Mouse (Mus musculus) spleen, postnatal 4 days (tissue): ENCODE results near the gene Dnah10.
A peak's percentile ranks its signal among the peaks of the same experiment; 100 is the strongest.
"Not testable (repeated sequence)": the region's sequence is repeated elsewhere in the genome, so short reads cannot be mapped to it uniquely, and the experiment has no call there.

Experiments
- DNase-seq, 2 experiments: peaks; one replicate each; pipeline ENCODE4 v3.0.0; 2022; ENCODE audit warnings: low spot score in 2 of 2

Gene Dnah10

DNA sequence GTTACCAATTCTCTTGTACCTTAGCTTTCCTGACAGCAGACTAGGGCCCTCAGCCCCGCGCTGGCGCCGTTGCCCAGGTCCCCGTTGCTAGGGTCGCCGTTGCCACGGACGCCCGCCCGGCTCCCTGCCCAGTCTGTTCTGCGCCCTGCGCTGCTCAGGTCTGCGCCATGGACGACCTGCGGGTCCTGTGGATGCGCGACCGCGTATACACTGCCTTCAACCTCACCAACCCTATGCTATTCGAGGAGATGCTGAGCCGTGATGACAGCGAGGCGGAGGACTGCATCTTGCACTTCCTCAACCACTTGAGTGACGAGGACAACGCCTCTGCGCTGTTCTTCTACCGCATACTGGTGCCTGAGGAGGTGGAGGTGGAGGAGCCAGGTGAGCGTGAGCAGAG is at the start of gene Dnah10:
TSS of gene Dnah10 (plus strand) at position 89 of the 400 bp plus-strand sequence.
- DNase-seq: no peak

DNA sequence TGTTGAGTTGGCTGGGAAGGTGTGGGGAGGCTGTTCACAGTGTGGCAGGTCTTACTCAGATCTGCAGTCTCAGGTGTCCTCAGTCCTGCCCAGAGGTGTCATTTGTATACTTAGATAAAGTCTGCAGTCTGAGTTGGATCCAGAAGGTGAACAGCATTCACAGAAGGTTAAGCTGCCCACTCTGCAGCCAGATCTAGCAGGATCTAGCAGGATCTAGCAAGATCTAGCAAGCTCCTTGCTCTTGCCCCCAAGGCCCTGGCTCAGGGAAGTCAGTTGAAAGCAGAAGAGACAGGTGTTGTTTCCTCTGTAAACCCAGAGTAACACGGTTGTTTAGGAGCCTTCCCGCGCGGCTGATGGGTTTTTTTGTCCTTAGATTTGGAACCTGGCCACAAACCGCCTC is 11.1 kb upstream of the Dnah10 start:
- no peak for DNase-seq

GRCm38 (mm10) chr5:124715135-124715534 is 9.8 kb upstream of the Dnah10 start:
- DNase-seq: no peak

- DNase-seq: no peak
These were observed 6.9 kb upstream of the Dnah10 start for GRCm38 (mm10) chr5:124717969-124718368.

GRCm38 (mm10) chr5:124718396-124718795 is 6.5 kb upstream of the Dnah10 start:
- no peak for DNase-seq

DNA sequence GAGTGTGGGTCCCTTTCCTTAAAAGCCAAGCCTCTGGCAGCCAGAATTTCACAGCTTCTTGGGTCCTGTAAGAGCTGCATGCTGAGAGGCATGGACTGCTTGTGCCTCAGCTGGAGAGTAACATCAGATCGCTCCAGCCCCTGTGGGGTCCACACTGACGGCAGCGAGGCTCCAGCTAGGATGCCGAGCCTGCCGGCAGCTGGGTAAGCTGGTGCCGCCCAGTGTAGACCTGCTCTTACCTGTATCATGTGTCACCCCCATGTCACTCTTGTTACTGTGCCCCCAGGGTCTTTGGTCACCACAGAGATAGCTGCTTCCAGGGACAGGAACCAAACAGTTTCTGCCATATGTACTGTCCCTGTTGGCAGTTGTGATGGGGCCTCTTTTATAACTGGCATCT is 1.8 kb upstream of the Dnah10 start:
- DNase-seq: no peak

DNA sequence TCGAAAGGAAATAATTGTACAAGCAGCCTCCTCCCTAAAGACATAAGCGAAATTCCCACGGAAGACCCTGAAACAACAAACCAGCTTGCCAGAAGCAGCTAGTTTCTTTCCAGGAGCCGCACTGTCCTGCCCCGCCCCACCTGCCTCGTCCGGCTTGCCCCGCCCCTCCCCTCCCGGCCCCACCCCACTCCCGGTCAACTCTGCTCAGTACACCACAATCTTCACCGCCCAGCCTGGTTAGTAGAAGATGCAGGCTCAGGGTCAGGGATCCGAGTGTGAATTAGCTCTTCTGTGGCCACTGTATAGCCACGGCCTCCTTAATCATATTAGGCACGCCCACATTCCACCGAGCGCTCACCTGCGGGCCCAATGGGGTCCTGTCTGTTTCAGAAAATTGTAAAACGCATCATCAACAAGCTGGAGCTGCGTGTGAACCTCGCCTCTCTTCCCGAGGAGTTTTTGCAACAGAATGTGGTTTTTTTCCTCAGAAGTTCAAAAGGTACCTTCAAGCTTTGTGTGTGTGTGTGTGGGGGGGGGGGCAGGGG is 4.8 kb downstream of the Dnah10 start:
- DNase-seq: no peak

DNA sequence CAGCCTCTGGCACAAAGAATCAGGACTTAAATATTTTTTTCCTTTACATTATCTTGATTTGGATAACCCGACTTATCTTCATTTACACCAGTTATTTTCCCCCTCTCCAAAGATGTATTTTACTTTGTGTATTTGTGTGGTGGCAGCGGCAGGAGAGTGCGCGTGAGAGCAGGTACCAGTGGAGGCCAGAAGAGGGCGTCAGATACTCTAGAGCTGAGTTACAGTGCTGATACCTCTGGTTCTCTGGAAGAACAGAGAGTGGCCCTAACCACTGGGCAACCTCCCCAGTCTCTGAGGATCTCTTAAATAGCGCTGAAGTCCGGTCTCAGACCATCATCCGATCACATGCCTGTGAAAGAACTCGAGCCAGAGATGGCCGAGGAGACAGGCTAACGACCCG is 9.1 kb downstream of the Dnah10 start:
- DNase-seq: no peak

- no peak for DNase-seq
These were observed 17.2 kb downstream of the Dnah10 start for GRCm38 (mm10) chr5:124741898-124742599.

DNA sequence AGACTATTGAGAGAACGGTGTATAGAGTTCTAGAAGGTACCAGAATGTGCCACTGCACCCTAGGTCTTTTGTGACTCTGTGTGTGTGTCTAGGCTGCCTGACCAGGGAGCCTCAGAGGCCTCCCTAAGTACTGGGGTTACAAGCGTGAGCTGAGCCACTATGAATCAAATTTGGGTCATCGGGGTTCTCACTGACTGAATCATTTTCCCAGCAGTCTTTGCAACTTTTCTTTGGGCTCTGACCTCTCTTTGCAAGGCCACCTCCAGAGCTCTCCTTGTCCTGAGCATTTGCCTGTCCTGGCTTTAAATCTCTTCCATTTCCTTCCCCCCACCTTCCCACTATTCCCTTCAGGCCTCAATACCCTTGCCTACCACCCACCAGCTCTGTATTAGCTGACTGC is 19.0 kb downstream of the Dnah10 start:
- DNase-seq: no peak

DNA sequence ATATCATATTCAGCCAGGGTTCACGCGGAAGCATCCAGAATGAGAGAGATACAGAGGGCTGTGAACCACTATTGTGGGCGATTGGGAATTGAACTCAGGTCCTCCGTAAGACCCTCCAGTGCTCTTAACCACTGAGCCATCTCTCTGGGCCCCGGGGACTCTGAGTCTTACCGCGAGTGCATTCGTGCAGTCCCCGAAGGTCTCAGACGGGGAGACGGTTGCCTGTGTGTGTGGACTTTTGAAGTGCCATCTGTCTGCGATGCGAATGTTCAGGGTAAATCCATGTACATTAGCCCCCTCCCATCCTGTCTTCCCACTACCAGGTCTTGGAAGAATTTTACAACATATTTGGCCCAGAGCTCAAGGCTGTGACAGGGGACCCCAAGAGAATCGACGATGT is 21.3 kb downstream of the Dnah10 start:
- DNase-seq: no peak

DNA sequence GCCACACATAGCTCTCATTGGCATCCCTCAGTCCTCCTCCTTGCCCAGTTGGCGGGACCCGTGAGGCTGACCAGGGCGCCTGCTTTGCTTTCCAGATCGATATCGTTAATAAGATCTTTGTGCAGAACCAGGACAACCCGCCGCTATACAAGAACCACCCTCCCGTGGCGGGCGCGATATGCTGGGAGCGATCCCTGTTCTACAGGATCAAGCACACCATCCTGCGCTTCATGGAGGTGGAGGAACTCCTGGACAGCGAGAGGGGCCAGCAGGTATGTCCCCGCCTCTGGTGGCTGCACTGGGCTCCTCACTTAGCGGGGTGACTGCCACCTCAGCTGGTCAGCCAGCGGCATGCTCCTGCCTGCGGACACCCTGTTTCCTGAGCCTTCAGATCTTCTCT is 23.4 kb downstream of the Dnah10 start:
- DNase-seq: no peak

GRCm38 (mm10) chr5:124751656-124752055 is 26.8 kb downstream of the Dnah10 start:
- no peak for DNase-seq

- DNase-seq: no peak
These were observed 36.1 kb downstream of the Dnah10 start for GRCm38 (mm10) chr5:124761011-124761410.

DNA sequence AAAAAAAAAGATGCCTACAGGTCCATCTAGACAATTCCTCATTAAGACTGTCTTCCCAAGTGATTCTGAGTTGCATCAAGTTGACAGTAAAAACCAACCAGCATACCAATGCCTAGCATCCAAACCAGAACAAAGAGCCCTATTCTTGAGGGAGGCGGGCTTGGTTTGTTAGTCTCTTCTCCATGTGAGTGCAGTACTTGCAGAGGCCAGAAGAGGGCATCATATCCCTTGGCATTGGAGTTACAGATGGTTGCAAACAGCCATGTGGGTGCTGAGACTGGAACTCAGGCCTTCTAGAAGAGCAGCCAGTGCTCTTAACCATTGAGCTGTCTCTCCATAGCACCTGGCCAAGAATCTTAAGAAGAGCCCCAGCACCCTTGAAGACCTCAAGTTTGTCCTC is 36.9 kb downstream of the Dnah10 start:
- DNase-seq: no peak

DNA sequence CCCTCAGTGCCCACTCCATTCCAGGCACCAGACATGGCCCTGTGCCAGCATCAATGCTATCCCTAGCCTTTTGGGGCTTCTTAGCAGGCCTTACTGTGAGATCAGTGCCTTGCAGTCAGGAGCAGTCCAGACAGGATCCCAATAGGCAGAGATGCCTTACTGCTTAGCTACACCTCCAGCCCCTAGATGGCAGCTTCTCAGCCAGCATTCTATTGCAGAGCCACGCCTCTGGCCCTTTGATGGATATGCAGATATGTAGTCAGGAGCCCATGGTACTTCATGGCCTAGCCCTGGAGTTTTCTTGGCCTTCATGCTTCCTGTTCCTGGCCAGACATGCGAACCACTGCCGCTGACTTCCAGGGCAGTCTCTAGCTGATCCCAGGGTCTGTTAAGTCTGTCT is 49.7 kb downstream of the Dnah10 start:
- no peak for DNase-seq

DNA sequence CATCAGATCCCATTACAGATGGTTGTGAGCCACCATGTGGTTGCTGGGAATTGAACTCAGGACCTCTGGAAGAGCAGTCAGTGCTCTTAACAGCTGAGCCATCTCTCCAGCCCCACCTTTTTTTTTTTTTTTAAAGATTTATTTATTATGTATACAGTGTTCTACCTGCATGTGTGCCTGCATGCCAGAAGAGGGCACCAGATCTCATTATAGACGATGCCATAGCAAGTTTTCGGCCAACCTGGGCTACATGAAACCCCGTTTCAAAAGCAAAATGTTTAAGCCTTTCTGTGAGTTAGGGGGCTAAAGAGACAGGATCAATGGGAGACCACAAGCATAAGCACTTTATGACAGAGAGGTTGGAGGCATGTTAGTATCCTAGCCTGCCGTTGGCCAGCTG is 51.4 kb downstream of the Dnah10 start:
- not testable (repeated sequence) for DNase-seq

GRCm38 (mm10) chr5:124777178-124777709 is 52.4 kb downstream of the Dnah10 start:
- peak in 1 of 2 experiments; percentile 48 for DNase-seq

GRCm38 (mm10) chr5:124779926-124780325 is 55.0 kb downstream of the Dnah10 start:
- DNase-seq: no peak

DNA sequence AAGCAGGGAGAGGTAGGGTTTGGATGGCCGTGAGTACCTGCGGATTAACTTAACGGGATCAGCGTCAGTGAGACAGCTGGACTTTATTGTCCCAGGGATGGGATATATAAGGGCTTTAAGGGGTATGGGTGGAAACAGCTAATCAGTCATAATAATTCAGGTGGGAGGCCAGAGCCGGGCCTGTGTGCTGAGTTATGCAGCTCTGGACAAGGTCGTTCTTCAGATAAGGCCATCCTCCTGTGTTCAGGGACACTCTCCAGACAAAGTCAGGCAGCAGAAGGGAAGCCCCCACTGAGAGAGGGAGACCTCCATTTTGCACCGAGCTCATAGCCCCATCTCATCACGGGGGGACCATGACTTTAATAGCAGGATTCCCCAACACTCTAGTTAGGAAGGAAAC is 56.8 kb downstream of the Dnah10 start:
- DNase-seq: no peak

DNA sequence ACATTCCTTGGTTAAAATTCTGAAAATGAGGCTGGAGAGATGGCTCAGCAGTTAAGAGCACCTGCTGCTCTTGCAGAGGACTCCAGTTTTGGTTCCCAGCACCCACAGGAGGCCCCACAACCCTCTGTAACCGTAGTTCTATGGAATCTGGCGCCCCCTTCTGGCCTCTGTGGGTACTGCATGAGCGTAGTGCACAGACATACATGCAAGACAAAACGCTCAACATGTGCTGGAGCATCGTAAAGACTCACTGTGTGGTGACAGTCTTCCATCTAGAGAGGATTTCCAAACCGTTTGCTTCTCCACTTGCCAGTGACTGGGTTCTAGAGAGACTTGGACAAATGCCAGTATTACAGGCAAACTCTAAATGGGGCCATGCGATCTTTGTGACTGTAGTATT is 60.8 kb downstream of the Dnah10 start:
- DNase-seq: no peak

DNA sequence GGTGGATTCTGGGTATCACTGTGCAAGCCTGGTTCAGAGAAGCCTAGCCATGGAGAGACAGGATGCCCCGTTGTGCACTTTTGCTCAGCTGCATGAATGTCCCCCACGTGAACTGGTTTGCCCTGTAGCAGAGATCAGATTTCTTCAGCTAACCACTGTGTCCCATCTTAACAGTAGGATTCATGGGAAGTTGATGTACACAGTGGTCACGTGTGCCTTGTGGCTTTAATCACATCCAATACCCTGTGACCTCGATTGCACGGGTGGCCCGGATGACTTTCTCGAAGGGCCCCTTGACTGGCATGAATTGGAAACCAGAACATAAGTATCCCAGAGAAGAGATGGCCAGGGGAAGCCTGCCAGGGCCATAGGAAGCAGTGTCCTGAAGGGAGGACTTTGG is 67.2 kb downstream of the Dnah10 start:
- DNase-seq: no peak

DNA sequence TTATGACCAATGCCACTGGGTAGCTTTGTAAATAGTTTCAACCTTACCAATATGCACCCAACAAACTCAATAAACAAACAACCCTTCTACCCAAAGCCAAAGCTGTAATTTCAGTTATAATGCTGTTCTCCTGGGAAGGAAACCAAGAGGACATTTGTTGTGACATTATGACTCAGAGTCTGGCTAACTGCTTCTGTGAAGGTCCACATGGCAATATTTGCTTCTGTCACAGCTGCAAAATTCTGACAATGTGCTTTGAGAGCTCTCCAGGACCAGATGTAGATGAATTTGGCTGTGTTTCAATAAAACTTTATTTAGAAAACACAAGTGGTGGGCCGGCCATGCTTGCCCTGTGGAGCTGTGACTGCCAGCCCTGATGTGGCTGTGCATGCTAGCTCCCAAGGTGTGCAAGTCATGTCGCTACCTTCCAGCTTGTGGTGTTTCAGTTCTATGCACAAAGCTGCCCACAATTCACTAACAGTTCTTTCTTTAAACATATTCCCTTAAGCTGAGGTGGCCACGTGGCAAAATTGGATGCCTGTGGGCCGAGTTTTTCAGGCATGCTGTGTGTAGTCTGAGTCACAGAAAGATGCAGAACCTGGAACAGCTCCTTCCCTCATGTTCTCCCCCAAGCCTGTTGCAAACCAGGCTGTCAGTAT is 85.0 kb downstream of the Dnah10 start:
- no peak for DNase-seq
